Mouse (Mus musculus): ENCODE data around the gene Atp5g2.
"Not testable (repeated sequence)": the region's sequence is repeated elsewhere in the genome, so short reads cannot be mapped to it uniquely, and the experiment has no call there.

The Atp5g2 gene

DNA sequence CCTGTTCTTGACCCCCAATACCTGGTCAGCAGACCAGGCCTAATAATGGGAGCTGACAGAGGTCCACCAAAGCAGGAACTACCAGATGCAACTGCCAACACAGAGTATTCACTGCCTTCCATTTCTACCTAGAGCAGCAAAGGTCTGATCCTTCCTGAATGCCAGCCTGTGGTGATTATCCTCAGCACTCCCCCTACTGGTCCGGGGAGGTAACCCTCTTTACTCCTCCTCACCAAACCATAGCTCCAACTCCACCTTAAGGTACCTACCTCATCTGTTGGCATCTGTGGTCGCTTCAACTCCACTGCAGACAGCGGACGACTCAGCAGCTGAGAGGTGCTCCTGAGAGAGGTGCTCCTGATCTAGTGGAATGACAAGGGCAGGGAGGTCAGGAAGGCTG lies 6.7 kb downstream of the Atp5g2 start:
- peak; percentile 25 for DNase-seq

DNA sequence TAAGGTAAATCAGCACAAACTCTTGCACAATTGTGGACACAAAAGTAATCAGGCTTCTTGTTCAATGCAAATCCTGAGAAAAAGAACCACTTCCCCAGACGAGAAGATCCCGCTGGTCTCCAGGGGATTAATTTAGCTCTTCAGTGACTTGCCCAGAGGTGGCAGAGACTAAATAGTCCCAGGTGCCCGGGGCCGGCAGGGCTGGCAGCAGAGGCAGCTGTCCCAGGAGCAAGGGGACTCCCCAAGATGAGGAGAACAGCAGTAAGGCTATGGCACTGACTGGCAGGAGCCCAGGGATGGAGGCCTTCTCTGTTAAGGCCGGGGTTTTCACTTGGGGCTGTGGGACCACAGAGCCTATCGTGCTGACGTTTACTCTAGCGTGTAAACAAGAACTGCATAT lies 8.3 kb downstream of the Atp5g2 start:
- DNase-seq = no peak

DNA sequence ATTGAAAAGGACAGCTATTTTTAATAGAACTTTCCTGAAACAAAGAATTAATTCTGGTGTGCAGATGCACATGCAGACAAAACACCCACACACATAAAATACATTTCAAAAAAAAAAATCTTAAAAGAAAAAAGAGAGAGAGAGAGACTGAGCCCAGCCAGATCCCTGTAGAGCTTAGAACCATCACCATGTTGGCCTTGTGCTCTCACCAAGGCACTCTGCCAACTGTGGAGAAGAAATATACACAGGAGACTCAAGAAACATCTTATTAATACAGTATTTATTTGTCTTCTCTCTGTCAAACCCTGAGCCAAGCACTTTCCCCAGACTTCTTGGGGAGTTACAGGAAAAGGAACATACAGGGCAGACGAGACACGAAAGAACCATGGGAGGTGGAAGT lies 9.6 kb downstream of the Atp5g2 start:
- not testable (repeated sequence) for DNase-seq

DNA sequence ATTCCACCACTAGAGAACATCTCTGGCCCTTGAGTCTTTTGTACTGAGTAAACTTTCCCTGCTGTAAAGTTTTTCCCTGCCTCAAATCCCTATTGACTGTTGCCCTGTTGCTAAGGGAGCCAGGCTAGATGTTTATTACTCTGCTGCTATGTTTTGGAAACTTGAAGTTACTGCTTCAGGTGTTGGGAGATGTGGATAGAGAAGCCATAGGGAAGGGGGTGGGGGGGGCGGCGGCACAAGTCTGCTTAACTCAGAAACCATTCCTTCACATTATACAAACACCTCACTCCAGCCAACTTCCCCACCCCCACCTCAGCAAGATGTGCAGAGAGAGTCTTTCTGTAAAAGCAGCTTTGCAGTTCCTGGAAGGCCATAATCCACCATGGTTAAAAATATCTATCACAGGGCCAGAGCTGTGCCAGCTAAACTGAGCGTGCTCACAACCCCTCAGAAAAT lies 14.2 kb downstream of the Atp5g2 start:
- no peak for DNase-seq

DNA sequence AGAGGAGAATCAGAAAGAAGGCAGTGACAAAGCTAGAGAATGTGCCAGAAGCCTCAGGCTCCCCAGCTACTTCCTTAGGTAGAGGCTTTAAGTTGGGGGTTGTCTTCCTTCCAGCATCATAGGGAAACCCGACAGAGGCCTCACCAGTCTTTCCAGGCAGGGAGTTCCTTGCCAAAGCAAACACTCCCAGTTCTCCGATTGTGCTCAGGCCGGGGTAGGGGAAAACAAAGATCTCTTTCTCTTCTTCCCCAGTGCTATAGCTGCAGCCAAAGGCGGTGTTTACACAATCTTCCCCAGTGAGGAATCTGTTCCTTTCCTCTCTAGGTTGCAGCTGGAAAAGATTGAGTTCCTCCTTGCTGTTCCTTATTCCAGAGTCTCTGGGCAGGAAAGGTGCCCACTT lies 15.5 kb downstream of the Atp5g2 start:
- DNase-seq = no peak

DNA sequence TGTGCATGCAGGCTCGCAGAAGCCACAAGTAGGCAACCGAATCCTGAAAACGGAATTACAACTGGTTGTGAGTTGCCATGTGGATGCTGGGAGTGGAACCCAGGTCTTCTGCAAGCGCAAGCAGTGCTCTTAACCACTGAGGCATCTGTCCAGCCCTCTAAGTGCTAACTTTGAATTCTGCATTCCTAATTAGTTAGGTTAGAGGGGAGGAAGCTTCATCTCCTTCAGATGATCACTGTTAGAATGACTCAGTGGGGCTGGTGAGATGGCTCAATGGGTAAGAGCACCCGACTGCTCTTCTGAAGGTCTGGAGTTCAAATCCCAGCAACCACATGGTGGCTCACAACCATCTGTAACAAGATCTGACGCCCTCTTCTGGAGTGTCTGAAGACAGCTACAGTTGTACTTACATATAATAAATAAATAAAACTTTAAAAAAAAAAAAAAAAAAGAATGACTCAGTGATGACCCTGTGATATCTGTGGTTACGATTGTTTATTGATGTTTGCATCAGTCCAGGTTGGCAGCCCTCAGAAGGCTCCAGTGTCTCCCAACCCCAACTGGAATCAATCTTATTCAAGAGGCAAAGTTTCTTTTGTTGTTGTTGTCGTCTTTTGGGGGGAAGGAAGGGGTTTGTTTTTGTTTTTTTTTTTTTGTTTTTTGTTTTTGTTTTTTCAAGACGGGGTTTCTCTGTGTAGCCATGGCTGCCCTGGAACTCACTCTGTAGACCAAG lies 20.1 kb downstream of the Atp5g2 start:
- not testable (repeated sequence) for DNase-seq

DNA sequence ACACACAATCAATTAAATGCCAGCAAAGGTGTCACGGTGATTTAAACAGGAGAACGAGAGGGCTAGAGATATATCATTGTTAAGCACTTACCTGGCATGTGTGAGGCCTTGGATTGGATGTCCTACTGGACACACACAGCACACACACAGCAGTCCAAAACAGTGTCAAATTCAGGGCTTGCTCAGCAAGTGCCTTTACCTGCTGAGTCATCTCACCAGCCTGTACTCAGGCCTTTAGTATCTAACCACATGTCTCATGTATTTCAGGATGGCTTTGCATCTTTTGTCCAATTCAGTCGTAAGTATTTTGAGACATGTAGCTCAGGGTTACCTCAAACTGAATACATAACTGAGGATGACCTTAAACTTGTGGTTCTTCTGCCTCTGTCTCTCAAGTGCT lies 21.0 kb downstream of the Atp5g2 start:
- no peak for DNase-seq

DNA sequence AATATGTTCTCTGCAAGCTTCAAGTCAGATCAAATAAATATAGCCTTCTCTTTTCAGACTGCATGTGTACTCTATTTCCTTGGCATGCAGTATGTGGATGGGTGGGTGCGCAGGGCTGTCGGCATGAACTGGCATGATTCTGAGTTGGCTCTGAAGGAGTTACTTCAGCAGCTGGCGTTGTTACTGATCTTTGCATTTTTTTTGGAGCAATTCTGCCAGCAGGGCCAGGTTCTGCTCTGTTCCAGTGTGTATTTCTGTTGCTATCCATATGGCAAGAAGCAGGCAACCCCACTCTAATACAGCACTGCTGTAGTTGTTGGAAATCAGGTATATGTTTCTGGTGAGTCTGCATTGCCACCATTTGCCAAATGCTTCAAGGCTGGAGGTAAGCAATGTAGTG lies 36.3 kb downstream of the Atp5g2 start:
- DNase-seq = peak; percentile 68

DNA sequence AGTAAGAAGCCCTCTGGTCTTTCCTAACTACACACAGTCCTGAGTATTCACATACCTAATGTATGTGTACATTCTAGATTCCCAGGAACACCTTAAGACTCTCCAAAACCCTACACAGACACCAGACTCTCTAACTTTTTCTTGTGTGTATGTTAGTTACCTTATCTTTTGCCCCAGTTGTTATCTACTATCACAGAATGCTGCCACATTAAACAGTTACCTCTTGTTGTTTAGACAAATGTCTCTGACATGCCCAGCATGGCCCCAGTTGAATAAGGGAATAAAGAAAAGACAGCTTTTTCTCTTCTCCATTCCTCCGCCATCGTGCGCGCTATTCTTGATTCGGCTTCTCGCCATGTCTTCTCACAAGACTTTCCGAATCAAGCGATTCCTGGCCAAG lies 37.5 kb downstream of the Atp5g2 start:
- no peak for DNase-seq

DNA sequence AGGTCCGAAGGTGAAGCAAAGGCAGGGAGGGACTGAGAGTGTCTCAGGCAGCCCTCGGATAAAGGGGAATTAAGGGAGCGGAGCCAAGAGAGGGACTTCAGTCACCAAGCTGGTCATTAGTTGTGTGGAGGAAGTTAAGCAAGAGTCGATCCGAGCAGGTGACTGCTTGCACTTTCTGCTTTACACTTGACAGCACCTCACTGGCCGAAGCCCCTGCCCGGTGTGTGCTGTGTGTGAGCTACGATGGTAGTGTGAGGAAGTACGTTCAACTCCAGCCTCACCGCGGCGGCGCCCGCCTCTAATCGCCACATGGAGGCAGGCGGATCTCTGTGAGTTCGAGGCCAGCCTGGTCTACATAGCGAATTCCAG lies 46.5 kb downstream of the Atp5g2 start:
- DNase-seq = no peak

DNA sequence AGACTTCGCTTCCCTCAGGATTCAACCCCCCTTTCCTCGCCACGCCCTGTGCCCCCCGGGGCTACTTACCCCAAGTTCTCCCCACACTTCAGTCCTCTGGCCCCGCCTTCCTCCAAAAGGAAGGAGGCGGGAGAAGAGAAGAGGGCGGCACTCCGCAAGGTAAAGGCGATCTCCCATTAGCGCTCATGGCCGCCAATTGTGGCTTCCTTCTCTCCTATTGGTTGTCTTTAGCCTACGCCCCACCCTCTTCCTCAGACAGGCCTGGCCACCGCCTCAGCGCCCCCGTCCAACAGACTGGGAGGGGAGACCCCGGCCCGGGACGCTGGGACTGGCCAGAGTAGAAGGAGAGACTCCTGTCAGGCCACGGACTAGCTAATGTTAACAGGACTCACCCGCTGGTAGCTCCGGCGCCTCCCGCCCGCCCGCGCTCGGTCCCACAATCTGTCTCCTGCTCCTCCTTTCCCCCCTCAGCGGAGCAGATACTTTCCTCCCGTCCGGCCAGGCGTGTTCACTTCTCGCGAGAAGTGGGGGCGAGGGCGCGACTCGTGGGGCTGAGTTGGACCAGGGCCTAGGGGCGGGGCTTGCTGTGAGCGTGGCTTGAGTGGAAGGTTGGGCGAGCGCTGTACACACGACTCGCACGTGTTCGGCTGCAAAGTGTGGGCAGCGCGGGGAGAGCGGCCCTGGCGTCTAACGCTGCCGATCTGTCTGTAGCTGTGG lies 47.0 kb downstream of the Atp5g2 start, which contains the start of the genes Gm28047 and Atf7:
TSS of gene Gm28047 (minus strand) at position 98 of the 717 bp plus-strand sequence.
TSS of gene Atf7 (minus strand) at position 495 of the 717 bp plus-strand sequence.
- DNase-seq = peak; percentile 99

DNA sequence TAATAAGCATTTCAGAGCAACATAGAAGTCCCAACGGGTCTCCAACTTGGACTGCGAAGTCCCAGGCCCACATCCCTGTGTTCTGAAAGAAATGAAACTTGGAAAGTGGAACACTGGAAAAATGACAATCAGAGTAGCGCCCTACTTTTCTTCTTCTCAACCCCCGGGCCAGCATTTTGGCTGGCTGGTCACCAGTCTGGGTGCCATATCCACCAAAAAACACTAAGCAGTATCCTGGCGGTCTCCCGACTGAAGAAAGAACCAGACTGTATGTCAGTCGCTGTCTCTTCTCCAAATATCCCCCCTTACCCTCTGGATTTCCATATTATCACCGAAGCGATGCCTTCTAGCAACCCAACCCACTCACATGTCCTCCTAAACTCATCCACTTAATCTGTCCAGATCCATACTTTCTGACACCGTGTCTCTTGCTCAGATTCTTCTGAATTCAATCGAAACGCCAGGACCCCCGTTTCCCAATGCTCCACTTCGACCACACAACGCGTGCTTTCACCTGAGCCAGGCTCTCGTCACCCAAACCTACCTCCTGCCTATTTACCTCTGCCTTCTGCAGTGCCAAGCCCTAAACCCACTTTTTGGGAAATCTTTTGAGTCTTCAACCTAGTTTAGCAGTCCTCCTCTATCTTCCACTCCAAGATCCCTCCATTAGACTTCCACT lies 47.7 kb downstream of the Atp5g2 start:
- DNase-seq = peak; percentile 14

DNA sequence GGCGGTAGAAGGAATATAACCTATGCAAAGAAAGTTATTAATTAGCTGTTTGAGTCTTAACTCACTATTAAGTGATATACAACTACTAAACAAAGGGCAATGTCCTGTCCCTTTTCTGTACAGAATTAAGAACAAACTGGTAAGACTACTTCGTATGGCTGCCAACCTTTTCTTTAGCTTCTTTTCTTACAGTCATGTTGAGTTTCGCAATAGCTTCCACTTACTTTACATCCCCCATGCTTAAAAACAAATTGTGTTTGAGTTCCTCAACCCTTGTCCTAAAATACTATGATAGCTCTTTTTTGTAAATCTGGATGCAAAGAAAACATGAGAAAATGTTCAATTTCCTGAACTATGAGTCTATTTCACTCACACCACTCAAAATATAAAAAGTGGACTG lies 49.0 kb downstream of the Atp5g2 start:
- DNase-seq = no peak

DNA sequence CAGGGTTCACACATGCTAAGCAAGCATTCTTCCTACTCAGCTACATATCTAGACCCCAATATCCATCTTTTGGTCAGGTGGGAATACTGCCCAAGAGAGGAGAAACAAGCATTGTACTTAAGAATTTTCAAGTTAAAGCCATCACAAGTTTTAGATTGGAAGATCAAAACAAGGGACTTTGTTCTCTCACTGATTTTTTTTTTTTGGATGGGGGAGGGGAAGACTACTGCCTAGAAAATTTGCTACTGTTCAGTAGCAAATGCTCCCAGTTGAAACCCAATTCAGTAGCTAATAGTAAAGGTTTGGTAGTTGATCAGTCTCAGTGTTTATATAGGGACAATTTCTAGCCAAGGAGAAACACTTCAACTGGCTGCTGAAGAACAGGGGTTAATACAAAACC lies 49.6 kb downstream of the Atp5g2 start:
- no peak for DNase-seq

DNA sequence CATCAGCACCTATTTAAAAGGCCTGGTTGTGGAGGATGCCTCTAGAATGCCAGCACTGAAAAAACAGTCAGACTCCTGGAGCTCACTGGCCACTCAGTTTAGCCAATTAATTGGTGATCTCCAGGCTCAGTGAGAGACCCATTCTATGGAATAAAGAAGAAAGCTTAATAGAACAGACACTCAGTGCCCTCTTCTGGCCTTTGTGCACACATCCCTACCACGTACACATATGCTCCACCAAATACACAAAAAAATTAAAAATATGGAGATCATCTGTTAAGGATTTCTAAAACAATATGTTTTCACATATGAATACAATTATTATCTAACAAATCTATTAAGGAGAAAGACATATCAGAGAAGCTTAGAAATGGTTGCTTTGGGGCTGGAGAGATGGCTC lies 51.4 kb downstream of the Atp5g2 start:
- DNase-seq = no peak

DNA sequence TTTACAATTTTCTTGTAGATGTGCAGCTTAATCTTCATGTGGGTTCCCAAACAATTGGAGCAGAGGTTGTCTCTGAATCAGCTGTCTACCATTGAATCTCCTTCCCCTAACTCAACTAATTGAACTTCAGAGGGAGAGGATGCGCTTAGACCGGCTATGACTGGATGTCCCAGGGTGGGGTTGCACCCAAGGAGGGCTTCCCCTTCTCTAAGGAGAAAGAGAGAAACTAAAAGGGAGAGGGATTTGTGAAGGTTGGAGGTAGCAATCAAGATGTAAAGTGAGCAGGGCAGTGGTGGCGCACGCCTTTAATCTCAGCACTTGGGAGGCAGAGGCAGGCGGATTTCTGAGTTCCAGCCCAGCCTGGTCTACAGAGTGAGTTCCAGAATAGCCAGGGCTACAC lies 52.7 kb downstream of the Atp5g2 start:
- DNase-seq = no peak

DNA sequence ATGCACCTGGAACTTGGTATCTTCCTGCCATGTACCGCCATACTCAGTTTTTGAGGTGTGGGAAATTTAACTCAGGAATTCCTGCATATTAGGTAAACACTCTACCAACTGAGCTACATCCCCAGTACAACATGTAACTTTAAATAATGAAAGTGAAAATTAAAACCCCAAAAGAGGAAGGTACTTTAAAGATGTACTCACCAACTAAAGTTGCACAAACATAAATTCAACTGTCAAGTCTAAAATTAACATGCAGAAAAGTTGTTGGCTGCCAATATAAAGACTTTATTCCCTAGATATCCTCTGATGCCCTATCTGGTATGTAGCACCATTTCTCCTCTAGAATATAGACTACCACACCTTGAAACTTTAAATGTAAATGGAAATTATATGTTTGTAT lies 54.5 kb downstream of the Atp5g2 start:
- no peak for DNase-seq

DNA sequence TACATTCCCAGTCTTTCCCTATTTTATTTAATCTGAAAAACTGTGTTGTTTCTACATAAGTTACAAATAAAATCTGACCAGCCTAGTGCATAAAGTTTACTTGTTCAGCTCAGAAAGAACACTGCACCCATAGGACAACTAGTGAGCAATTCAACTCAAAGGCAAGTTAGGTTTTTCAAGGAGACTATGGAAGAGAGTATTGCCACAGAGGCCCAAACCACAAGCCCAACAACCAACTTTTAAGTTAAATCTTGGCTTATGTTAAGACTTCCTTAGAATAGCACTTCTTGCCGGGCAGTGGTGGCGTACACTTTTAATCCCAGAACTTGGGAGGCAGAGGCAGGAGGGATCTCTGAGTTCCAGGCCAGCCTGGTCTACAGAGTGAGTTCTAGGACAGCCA lies 56.0 kb downstream of the Atp5g2 start:
- no peak for DNase-seq

DNA sequence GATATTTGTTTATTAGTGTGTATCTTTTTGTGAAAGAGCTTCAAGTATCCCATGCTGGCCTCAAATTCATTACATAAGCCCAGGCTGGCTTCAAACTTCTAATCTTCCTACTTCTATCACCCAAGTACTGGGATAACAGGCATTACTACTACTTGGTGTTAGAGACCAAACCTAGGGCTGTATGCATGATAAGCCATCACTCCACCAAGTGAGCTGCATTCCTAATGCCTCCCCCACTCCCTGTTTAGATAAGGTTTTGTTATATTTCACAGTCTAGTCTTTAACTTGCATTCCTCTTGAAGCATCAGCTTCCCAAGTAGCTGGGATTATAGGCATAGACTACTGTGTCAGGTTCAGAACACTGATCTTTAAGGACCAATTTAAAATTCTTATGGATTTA lies 57.9 kb downstream of the Atp5g2 start:
- no peak for DNase-seq

DNA sequence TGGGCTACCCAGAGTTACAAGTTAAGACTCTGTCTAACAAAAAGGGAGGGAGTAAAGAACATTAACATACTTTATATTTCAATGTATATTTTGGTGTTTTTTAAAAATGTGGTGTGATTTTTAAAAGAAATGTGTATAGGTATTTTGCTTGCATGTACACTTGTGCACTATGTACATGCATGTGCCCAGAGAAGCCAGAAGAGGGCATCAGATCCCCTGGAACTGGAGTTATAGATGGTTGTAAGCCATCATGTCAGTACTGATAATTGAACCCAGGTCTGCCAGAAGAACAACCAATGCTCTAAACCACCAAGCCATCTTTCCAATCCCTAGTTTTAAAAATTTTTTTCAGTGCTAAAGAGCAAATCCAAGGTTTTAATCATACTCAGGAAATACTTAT lies 59.2 kb downstream of the Atp5g2 start:
- DNase-seq = no peak

Measured in right cerebral cortex, postnatal 25 days (tissue).